In genomic region chr11:43883641-43884181, GRCm38 (mm10) we compare ENCODE assay signal across 22 mouse cellular contexts. TPM values are rescaled to one million over a fixed set of nuclear protein-coding genes. Genes with fewer than 3 reads are reported as not detected.
DNase-seq lines count a peak whose midpoint lies in the region; TF ChIP-seq lines count a peak whose summit lies in the region.
"Had no signal": no experiment of that assay in that cellular context is flagged by ENCODE, and none has a peak within 500 bp of the region (broad histone marks: within the 10 kb centered on the region; RNA-seq: fewer than 3 reads in every experiment).

No protein-coding gene starts in this region.

- no peaks in the 10 kb centered on the region for H3K36me3 ChIP-seq in midbrain, embryonic 10.5 days
- H3K36me3 ChIP-seq: embryonic facial prominence, embryonic 15.5 days; forebrain, embryonic 10.5 days; forebrain, embryonic 15.5 days; heart, embryonic 10.5 days; hindbrain, embryonic 12.5 days had no signal

- intact Hi-C loops in left cerebral cortex, adult 2 months (cut with DNase I), result loop anchor here (10.0 kb wide), 1 partner anchor 261 kb away; no protein-coding TSS in a partner anchor

- H3K9me3 ChIP-seq in midbrain, embryonic 10.5 days (replicated peaks), result no peaks in the 10 kb centered on the region
- H3K9me3 ChIP-seq: embryonic facial prominence, embryonic 15.5 days; forebrain, embryonic 10.5 days; forebrain, embryonic 15.5 days; heart, embryonic 10.5 days; hindbrain, embryonic 12.5 days had no signal

- DNase-seq in layer of hippocampus, adult 18-20 months (ENCODE audit: low spot score in 2 of 2), result peak; percentile 2 to 31
- DNase-seq in layer of hippocampus, adult 11-12 months (ENCODE audit: low spot score), result no peak
- DNase-seq in right cerebral cortex, adult 18-20 months, result peak; percentile 53
- no peak for DNase-seq in right cerebral cortex, postnatal 10 days (ENCODE audit: low spot score in 2 of 2)
- no peak for DNase-seq in left cerebral cortex, adult 2 months (ENCODE audit: extremely low spot score in 1 of 2, low spot score in 2 of 2)
- DNase-seq in telencephalon, adult 2 months (ENCODE audit: low read depth, low spot score), result peak; percentile 68
- DNase-seq in midbrain, embryonic 10.5 days (ENCODE audit: low spot score), result no peak
- DNase-seq: adrenal gland, adult 2 months; adrenal gland, postnatal 25 days; cerebellum, adult 2 months; embryo, embryonic 11 days; gastrocnemius, postnatal 36 days; heart, adult 18-20 months; heart, postnatal 10 days; heart, postnatal 4 days had no signal

- H3K27me3 ChIP-seq in midbrain, embryonic 10.5 days (ENCODE audit: low read depth, poor library complexity, severe bottlenecking), result no peaks in the 10 kb centered on the region
- H3K27me3 ChIP-seq: CH12.LX; embryonic facial prominence, embryonic 15.5 days; forebrain, embryonic 15.5 days; hindbrain, embryonic 12.5 days had no signal

- WGBS in midbrain, embryonic 10.5 days, result 88% methylated on average over 5 of the region's 5 CpGs

- no peak for TF ChIP-seq CTCF in left cerebral cortex, adult 2 months (IDR thresholded peaks at IDR 0.05)

- H3K4me3 ChIP-seq in left cerebral cortex, adult 2 months, result no peak overlapping the region
- H3K4me3 ChIP-seq in midbrain, embryonic 10.5 days, result no peak overlapping the region
- H3K4me3 ChIP-seq: embryonic facial prominence, embryonic 15.5 days; erythroblast, embryonic 14.5 days; forebrain, embryonic 10.5 days; forebrain, embryonic 15.5 days; heart, embryonic 10.5 days; hindbrain, embryonic 12.5 days had no signal

- H3K27ac ChIP-seq in left cerebral cortex, adult 2 months, result peak overlapping the region; percentile 41; the same call in 1 of the 2 replicates
- H3K27ac ChIP-seq in midbrain, embryonic 10.5 days (replicated peaks), result no peak overlapping the region
- H3K27ac ChIP-seq: embryonic facial prominence, embryonic 15.5 days; forebrain, embryonic 10.5 days; forebrain, embryonic 15.5 days; heart, embryonic 10.5 days; hindbrain, embryonic 12.5 days had no signal

- H3K4me1 ChIP-seq in midbrain, embryonic 10.5 days, result no peaks in the 10 kb centered on the region
- H3K4me1 ChIP-seq: embryonic facial prominence, embryonic 15.5 days; forebrain, embryonic 10.5 days; forebrain, embryonic 15.5 days; heart, embryonic 10.5 days; hindbrain, embryonic 12.5 days had no signal

RNA-seq across cellular contexts. Expression of gene Adra1b, which starts 17.3 kb away (rescaled TPM):
- total RNA-seq in layer of hippocampus, adult 18-20 months (2021), result 1 to 10 TPM; 3.2 to 4.2 TPM
- 10 to 100 TPM; 29.9 to 31.6 TPM for total RNA-seq in left cerebral cortex, adult 2 months (2021)
- polyA plus RNA-seq in midbrain, embryonic 10.5 days (2016; fragmentation: Nextera tagmentation; extraction: Ambion mirVana), result 0.41 and 0.62 TPM in 2 replicates
- total RNA-seq: CH12.LX had no signal
- polyA plus RNA-seq: erythroblast, embryonic 14.5 days had no signal

Comparison
In these comparisons a context has a peak if more than half of its experiments do, and no peak if none do; other contexts are left out.
1. DNase-seq: peak in layer of hippocampus, adult 18-20 months (2 of 2), right cerebral cortex, adult 18-20 months (single experiment) and telencephalon, adult 2 months (single experiment); none in layer of hippocampus, adult 11-12 months (single experiment), right cerebral cortex, postnatal 10 days (0 of 2), left cerebral cortex, adult 2 months (0 of 2) and midbrain, embryonic 10.5 days (single experiment).
2. RNA of gene Adra1b, which starts 17.3 kb away (total RNA-seq): 29.9 to 31.6 TPM in left cerebral cortex, adult 2 months; 3.2 to 4.2 TPM in layer of hippocampus, adult 18-20 months; every median in the first group is over 4 times any median in the second.